Mouse (Mus musculus) CD4-positive helper T cell, adult 2 months (primary cell): ENCODE measurements around the gene Sos1.

ENCODE experiments used
- DNase-seq: peaks from one replicate; pipeline ENCODE4 v3.0.0-alpha.2; 2012; ENCODE audit warnings: low read depth, missing footprints, low spot score

Sos1 gene

DNA sequence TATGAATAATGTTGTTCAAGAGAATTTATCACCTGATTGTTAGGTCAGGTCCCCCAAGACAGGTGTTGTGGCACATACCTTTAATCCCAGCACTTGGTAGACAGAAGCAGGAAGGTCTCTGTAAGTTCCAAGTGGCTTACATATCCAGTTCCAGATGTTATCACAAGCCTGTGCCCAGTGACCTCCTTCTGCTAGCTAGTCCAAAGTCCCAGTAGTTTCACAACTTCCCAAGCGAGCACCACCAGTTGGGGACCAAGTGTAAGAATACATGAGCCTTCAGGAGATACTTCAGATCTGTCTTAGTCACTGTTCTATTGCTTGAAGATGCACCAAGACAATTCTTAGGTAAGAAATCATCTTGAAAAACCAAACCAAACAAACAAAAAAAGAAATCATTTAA lies 13.6 kb upstream of the Sos1 start:
- DNase-seq, result no peak

DNA sequence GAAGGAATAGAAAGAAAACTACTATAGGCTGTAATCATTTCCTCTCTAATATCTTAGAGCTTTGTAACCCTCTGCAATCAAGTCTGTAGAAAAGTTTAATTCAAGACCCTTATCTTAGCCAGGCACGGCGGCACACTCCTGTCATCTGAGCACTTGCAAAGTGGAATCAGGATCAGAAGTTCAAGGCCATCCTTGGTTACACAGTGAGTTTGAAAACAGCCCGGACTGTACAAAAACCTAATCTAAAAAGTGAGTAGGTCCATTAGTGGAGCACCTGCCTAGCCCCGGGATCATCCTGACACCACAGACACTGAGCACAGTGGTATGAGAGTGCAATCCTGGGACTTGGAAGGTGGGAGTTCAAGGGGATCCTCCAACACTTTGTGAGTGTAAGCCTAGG lies 12.6 kb upstream of the Sos1 start:
- no peak for DNase-seq

DNA sequence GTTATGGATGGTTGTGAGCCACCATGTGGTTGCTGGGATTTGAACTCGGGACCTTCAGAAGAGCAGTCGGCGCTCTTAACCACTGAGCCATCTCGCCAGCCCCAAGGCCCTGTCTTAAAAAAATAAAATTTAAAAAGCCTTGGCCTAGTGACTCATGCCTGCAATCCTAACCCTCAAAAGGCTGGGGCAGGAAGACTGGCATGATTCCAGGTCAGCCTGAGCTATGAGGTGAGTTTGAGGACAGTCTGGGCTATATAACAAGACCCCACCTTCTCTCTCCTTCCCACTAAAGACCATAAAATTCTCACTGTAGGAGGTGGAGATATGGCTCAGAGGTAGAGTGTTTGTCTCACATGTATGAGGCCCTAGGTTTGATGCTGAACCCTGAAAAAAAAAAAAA lies 12.0 kb upstream of the Sos1 start:
- no peak for DNase-seq

DNA sequence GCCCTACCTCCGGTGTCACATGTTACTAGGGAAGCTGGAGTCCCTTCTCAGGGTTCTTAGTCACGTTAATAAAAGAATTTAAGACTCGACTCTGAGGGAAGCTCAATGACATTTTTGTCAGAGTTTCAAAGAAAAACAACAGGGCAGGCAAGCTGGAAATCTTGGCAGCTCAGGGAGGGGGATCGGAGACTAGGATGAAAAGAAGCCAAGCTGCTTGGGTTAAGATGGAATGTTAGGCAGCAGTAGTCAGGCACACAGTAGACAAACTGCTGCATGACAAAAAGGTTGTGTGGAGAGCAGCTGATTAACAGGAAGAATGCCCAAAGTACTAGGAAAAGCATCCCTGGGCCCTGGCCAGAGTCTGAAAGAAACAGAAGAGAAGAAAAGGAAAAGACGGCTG lies 9.9 kb upstream of the Sos1 start:
- no peak for DNase-seq

DNA sequence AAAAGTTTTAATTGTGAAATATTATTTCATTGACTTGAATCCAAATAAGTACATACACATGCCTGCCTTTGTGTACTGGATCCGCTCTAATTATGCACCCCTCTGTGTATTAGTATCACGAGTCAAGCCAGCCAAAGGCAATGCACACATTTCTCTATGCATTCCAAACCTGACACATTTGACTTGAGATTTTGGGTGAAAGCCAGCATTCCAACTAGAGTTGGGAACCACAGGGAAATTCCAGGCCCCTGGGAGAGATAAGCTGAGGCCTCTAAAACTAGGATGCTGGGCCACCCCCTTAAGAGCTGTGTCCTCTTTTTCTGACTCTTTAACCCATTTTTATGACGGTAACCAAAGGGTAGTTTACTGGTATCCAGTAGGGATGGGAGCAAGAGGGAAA lies 8.7 kb upstream of the Sos1 start:
- DNase-seq, result no peak

DNA sequence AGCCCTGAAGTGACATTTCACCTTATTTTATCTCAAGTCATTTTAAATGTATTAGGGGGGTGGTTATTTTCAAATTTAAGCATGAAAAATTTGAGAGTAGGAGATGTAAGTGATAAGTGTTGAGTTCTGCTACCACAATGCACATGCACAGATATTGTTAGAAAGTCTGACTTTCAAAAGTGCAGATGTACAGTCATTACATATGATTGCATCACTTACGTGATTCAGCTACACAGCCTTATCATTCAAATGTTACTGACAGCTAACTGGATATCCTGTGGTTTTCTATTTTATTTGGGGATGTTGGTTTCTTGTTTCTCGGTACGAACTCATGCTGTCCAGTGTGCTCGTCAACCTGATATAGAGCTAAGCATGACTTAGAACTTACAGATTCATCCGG lies 4.9 kb upstream of the Sos1 start:
- no peak for DNase-seq

DNA sequence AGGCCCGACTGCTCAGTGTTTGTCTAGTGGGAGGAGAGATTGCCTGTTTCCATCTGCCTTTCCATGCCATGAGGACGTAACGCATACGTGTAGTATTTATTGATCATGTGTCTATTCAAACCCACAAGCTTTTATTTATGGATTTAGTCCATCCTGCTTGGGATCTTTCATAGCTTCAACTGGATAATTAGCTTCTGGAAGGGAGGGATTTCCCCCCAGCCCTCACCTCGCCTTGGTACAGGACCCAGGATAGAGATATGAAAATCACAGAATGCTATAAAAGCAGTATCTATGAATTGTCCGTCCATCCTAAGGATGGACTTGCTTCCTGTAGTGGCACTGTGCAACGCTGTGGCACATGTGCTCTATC lies 587 bp upstream of the Sos1 start:
- no peak for DNase-seq

DNA sequence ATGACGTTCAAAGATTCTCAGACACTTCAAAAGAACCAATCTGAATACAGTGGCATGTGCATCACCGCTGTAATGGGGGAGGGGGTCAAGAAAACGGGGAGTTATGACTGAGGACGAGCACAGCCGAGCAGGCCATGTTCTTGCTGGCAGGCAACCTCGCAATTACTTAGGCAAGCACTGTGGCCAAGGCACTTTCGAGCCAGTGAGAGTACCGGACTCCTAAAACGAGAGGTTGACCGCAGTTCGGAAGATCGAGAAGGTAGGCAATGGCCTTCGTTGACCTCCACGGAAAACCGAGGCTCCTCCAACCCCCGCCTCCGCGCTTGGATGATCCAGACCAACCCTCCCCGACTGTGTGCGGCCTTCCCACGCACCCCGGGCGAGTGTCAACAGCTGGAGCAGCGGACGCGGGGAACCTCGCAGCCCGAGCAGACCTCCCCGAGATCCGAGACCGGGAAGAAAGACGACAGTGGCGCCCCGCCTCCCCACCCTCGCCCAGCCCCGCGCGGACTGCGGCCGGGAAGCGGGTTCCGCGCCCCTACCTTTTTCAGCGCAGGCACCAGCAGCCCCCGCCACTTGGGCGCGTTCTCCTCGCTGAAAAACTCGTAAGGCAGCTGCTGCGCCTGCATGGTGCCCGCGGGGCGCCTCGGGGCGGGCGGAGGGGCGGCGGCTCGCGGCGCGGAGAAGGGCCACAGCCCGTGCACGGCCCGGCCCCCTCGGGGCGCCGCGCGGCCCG lies 790 bp downstream of the Sos1 start:
- peak; percentile 82 for DNase-seq

DNA sequence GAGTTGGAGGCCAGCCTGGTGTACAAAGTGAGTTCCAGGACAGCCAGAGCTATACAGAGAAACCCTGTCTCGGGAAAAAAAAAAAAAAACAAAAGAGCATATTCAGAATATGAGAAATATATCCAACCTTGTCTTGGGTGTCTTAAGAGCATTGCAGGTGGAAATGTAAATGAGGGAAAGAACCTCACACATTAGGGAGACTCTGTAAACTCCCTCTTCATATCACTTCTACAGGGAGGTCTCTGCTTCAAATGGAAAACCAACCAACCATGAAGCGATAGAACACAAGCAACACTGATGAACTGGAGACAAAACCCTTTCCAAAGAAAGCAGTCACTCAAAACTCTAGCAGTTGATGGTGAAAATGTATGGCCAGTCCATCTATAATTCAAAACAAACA lies 2.6 kb downstream of the Sos1 start:
- no peak for DNase-seq

DNA sequence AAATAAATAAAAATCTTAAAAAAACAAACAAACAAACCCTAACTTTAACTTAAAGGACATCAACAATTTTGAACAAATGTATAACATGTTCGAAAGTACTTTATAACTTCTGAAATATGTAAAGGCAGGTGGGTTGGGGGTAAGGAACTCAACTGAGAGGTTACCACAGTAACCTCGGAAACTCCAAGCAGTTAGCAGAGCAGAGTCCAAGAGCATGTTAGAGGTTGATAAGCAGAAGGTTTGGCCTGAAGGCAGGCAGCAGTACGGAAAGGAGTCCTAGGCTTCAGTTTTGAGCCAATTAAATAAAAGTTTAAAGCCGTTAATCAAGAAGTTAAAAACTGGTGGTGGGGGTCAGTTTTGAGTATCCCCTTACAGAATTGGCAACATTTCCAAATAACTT lies 3.8 kb downstream of the Sos1 start:
- DNase-seq, result no peak

DNA sequence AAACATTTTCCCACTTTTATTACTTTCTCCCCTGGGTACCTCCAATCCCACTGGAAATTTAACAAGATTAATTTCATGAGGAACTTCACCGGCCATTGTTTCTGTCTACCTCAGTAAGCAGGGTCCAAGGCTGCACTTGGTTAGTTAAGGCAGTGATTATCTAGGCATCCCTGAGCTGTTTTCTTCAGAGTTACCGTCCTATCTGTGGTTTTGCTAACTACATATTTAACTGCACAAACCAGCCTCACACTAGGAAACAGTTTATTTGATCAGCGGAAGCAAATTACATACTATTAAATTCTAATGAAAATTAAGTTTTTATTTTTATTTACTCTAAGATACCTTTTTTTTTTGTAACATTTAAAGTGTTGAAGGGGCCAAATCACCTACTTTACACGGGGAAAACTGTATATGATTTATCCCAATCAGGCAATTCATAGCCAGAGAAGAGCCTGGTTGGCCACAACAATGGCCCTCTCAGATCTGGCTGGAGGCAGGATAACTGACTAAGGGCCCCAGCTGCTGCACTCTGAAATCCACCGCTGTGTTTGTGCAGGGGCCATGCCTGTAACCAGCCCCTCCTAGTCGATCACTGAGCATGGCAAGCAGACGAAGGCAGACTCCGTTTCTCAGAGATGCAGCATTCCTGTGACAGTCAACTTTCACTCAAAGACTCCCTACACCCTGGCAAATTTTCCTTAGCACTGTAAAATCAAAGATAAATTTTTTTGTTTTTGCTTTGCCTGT lies 9.0 kb downstream of the Sos1 start:
- no peak for DNase-seq

DNA sequence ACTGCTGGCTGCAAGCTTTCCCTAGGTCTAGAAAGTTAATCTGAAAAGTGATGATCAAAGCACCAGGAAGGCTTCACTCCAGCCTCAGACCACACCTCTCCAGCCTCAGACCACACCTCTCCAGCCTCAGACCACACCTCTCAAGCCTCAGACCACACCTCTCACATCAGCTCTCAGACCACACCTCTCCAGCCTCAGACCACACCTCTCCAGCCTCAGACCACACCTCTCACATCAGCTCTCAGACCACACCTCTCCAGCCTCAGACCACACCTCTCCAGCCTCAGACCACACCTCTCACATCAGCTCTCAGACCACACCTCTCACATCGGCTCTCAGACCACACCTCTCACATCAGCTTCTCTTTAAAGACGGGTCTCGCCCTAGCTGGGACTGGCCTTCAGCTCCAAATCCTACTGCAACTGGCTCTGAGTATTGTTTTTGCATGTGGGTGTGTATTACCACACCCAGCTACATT lies 11.8 kb downstream of the Sos1 start:
- DNase-seq, result peak; percentile 62

DNA sequence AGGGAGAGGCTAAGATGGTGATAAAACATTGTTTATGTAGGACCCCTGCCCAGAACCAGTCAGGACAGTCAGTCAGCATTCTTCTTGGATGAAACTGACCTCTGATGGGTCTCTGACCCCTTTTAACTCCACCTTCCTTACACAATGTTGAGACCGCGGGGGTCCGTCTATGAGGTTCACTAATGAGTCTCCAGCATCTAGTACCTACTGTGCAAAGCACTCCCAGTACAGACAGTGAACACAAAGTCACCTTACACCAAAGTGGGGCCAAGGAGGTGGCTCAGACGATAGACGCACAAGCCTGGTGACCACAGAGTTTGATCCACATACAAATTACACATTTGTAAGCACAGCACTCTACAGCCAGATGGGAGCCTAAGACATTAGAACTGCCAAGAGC lies 20.0 kb downstream of the Sos1 start:
- DNase-seq, result no peak

DNA sequence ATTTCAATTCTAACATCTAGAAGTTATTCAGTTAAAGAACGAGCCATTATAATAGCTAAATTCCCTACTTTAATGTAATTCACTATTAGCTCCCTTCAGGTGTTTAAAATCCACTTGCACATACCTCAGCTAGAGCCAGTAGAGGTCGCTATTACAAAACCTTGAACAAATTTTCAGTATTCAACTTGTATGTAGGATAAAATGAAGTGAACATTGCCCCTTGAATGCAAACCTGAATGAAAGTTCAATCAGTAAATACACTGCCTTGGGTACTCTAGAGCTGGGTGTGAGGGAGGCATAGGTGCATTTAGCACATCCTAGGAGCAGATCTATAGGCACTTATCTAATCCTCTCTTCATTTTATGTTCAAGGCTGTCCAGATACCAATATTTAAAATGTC lies 24.6 kb downstream of the Sos1 start:
- DNase-seq, result peak; percentile 71

DNA sequence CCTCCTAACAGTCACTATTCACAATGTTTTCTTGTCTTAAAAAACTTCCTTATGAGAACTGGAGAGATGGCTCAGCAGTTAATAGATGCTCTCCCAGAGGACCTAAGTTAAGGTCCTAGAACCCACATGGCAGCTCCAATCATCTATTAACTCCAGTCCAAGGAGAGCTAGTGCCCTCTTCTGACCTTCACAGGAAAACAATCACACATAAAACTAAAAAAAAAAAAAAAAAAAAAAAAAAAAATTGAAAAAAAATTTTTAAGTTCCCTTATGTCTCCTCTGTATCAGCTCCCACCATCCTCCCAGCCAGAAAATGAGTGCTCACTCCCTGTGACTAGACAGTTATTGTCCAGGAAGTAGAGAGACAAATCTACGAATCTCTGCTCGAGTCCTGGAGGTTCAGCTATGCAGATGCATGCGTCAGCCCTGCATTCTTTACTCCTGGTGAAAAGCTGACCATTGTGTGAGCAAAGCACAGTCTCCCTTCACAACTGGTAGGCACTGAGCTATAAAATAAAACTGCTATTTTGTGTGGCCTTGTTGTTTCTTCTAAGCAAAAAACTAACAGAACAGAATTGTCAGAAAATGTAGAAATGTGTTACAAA lies 29.7 kb downstream of the Sos1 start:
- DNase-seq, result no peak

DNA sequence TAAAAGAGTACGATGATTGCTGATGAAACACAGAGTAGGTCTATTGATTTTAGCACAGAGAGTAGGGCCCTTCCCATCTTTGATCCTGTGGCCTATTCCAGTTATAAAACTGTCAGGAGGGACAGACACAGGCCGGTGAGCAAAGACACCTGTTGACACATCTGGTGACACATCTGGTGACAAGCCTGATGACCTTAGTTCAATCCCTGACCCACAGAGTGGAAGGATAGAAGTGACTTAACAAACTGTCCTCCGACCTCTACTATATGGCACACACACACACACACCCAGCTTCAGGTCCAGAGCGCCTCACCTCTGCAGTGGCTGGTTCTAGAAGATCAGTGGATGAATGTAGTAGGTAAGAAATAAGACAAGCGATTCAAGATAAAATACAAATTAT lies 33.8 kb downstream of the Sos1 start:
- DNase-seq, result no peak

DNA sequence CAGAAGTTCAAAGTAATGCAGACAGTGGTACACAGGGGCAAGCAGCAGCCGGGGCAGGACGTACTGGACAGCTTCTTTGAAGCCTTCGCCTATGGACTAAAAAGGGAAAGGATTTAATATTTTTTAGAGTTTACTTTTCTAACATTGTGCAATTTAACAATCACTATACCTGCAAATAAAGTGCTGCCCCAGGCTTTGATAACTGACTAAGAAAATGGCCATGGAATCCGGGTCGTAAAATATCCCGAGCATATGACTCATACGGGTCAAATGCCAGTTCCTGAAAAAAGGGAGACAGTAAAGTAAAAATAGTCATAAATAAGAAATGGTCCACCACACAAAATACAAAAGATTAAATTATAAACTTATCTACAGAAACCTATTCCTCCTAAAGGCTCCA lies 34.8 kb downstream of the Sos1 start:
- no peak for DNase-seq

DNA sequence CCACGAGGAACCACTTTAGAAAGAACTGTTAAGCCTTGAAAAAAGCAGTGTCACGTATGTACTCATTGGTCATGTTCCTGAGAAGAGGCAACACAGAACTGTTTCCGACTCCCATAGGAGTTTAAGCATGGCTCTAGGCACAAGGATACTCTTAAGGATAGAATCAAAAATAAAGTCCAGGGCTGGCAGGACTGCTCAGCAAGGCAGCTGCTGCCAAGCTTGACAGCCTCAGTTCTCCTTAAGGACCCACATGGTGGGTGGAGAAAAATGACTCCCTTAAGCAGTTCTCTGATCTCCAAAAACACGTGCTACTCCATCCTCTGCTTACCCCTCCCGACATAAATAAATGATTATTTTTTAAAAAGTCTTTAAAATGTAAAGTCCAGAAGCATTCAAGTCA lies 44.6 kb downstream of the Sos1 start:
- DNase-seq, result no peak

DNA sequence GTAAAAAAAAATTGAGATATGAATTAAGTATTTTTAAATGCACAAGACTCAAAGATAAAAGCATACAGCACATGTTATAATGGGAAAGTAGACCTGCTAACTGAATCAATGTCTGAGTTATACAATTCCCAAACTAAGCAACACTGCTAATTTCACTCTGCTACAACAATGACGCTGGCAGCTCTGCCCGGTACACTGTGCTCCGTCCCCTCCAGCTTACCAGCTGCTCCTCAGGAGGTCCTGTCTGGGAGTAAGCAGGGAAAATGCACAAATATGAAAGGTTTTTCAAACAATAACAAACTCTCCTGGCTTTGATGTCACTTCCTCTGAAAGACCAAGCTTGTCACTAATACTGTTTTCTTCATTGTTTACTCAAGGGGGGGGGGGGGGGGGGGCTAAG lies 45.8 kb downstream of the Sos1 start:
- DNase-seq, result no peak

DNA sequence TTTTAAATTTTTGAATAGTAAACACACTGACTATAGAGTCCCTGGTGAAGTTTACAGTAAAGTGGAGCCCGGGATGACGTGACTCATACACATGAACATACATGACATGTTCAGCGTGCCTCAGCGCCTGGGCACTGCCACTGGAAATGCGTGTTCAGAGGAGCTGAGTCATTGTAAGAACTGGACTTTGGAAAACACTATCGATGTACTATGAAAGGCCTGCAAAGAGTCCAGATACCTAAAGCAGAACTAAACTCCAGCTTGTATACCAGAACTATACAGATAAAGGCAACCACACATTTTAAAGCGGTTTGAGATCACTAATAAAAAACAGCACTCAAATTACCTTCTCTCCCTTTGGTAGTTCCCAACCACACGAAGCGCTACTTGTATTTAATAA lies 48.3 kb downstream of the Sos1 start:
- DNase-seq, result no peak

DNA sequence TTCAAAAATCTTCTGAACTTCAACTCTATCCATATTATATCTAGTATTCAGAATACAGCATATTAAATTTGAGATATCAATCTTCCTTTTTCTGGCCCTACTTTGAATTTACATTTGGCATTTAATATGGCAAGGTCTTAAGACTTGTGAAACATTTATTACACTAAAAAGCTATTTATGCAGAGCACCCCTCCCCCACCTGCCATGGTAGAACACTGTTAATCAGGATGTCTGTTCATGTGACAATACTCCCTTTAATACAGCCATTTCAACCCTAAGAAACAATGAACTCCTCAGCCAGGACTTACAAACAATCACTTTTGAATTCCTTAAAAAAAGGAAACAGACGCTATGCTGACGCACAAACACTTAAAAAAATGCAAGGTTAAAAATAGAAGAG lies 52.3 kb downstream of the Sos1 start:
- no peak for DNase-seq

DNA sequence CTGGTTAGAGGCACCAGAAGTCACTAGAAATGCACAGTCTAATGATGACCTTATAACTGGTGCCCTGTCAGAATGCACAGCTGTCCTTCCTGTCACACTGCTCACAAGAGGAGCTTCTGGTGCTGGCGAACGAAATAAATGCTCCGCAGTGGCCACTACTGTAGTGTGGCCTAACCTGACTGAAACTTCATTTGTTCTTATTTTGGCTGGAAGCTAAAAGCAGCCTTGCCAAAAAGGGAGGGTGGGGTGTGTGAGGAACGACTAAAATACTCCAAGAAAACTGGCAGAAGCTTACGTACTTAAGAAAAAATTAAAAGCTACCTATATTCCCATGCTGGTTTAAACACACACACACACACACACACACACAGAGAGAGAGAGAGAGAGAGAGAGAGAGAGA lies 53.4 kb downstream of the Sos1 start:
- no peak for DNase-seq

DNA sequence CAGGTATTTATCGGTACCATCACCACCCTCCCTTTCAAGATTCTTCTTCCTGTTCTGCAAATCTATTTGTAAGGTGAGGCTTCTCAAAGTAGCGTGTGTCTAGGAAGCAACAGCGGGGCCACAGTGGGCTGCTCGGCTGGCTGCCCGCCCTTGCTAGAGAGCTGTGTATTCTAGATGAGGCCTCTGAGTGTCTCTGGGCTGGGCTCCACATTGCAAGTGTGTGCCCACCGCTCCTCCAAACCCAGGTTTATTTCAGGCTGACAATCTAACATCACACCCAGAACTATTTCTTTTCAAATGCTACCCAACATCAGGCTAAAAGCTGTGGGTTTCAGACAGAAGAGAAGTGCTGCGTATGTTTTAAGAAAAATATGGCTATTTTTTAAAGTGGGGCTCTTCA lies 54.1 kb downstream of the Sos1 start:
- DNase-seq, result no peak
